Mouse (Mus musculus) urinary bladder, postnatal 25 days (tissue): ENCODE measurements around the gene Arhgap42.

Experiments
- DNase-seq: peaks from one replicate; pipeline ENCODE4 v3.0.0; 2022; ENCODE audit warnings: low spot score

Gene Arhgap42

GRCm38 (mm10) chr9:9238438-9239391 is at the start of gene Arhgap42:
TSS of gene Arhgap42 (minus strand) at chr9:9239101.
- DNase-seq = peak; percentile 52

GRCm38 (mm10) chr9:9288140-9288539 is 49.2 kb upstream of the Arhgap42 start:
- DNase-seq = no peak

GRCm38 (mm10) chr9:9269305-9269704 is 30.4 kb upstream of the Arhgap42 start:
- DNase-seq = no peak

GRCm38 (mm10) chr9:9267606-9268601 is 29.0 kb upstream of the Arhgap42 start:
- no peak for DNase-seq

- no peak for DNase-seq
These were observed 24.6 kb upstream of the Arhgap42 start for GRCm38 (mm10) chr9:9263543-9263942.

- no peak for DNase-seq
These were observed 23.6 kb upstream of the Arhgap42 start for GRCm38 (mm10) chr9:9262479-9262878.

- no peak for DNase-seq
These were observed 15.9 kb upstream of the Arhgap42 start for GRCm38 (mm10) chr9:9254764-9255163.

GRCm38 (mm10) chr9:9248529-9248928 is 9.6 kb upstream of the Arhgap42 start:
- DNase-seq = no peak

- DNase-seq = no peak
These were observed 7.1 kb upstream of the Arhgap42 start for GRCm38 (mm10) chr9:9245994-9246393.

GRCm38 (mm10) chr9:9243834-9244233 is 4.9 kb upstream of the Arhgap42 start:
- no peak for DNase-seq

- DNase-seq = no peak
These were observed 2.4 kb upstream of the Arhgap42 start for GRCm38 (mm10) chr9:9241202-9241795.

- DNase-seq = no peak
These were observed 1.4 kb downstream of the Arhgap42 start for GRCm38 (mm10) chr9:9237511-9237910.

- no peak for DNase-seq
These were observed 9.2 kb downstream of the Arhgap42 start for GRCm38 (mm10) chr9:9229662-9230061.

- no peak for DNase-seq
These were observed 14.1 kb downstream of the Arhgap42 start for GRCm38 (mm10) chr9:9224837-9225236.

GRCm38 (mm10) chr9:9223384-9223783 is 15.5 kb downstream of the Arhgap42 start:
- no peak for DNase-seq

- no peak for DNase-seq
These were observed 16.9 kb downstream of the Arhgap42 start for GRCm38 (mm10) chr9:9221950-9222486.

- no peak for DNase-seq
These were observed 17.7 kb downstream of the Arhgap42 start for GRCm38 (mm10) chr9:9221185-9221584.

GRCm38 (mm10) chr9:9218301-9218700 is 20.6 kb downstream of the Arhgap42 start:
- no peak for DNase-seq

- DNase-seq = no peak
These were observed 24.1 kb downstream of the Arhgap42 start for GRCm38 (mm10) chr9:9214849-9215248.

- no peak for DNase-seq
These were observed 24.6 kb downstream of the Arhgap42 start for GRCm38 (mm10) chr9:9214296-9214695.

- no peak for DNase-seq
These were observed 27.4 kb downstream of the Arhgap42 start for GRCm38 (mm10) chr9:9211411-9212087.
